Mouse (Mus musculus): ENCODE data around the gene Mrpl55. TPM values are rescaled to one million over a fixed set of nuclear protein-coding genes. Genes with fewer than 3 reads are reported as not detected.
A peak's percentile ranks its signal among the peaks of the same experiment; 100 is the strongest.

Gene Mrpl55
- 92.9 and 96.8 TPM in 2 replicates for polyA plus RNA-seq (2015; fragmentation: Nextera tagmentation; extraction: Ambion mirVana)

DNA sequence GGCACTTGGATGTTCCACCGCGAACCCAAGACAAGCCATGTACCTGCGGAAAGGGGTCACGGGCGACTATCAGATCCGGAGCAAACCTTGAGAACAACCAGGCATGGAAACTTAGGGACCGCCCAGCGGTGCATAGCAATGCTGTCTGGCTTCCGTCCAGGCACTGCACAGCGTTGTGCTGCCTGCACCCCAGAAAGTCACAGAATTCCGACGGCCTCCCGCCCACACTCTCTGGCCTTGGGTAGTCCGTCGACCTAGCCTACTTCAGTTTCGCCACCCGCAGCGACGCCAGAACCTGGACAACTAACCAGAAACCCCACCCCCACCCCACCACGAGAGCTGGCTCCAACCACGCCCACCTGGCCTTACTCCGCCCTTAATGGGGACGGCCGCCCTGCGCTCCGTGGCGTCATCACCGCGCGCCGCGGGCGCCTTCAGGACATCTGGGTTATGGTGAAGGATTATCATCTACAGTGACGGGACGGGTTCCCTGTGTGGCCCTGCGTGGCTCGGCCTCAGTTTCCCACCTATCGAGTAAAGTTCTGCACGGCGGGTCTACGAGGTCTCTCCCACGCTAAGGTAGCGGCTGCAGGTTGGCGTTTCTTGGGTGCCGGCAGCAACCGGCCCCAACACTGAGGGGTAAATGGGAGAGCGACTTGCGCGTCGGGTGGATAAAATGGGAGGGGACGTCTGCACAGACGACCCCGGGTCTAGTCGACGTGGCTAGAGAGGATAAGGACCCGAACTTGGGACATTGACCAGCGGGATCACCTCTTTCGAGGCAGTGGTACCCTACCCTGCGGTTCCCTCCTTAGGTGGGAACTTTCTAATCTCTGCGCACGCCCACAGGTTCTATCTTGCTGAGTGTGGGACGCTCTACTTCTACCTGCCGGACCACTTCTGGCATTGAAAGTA is at the start of gene Mrpl55:
Mrpl55 (plus strand) TSS at position 406 of the 915 bp plus-strand sequence.
- peak within 1 kb of the TSS; percentile 89 for H3K9ac ChIP-seq
- H3K36me3 ChIP-seq, result peaks cover 39% of the 10 kb centered on the region
- H3K4me3 ChIP-seq, result peak within 1 kb of the TSS; percentile 85
- H3K4me2 ChIP-seq, result peak within 1 kb of the TSS; percentile 76
- 1% methylated on average over 63 of the region's 63 CpGs for WGBS
- peak; percentile 91 for ATAC-seq (ENCODE audit: low FRiP score)
- H3K9me3 ChIP-seq, result no peaks in the 10 kb centered on the region
- peaks cover 23% of the 10 kb centered on the region for H3K4me1 ChIP-seq (replicated peaks)
- H3K27ac ChIP-seq, result peak within 1 kb of the TSS; percentile 67
- H3K27me3 ChIP-seq, result no peaks in the 10 kb centered on the region

GRCm38 (mm10) chr11:59154220-59154619 is 48.1 kb upstream of the Mrpl55 start:
- H3K27me3 ChIP-seq, result no peaks in the 10 kb centered on the region
- ATAC-seq (ENCODE audit: low FRiP score), result no peak
- H3K9me3 ChIP-seq, result no peaks in the 10 kb centered on the region
- no peak overlapping the region for H3K9ac ChIP-seq
- peaks cover 36% of the 10 kb centered on the region for H3K36me3 ChIP-seq
- H3K27ac ChIP-seq, result no peak overlapping the region
- no peak overlapping the region for H3K4me3 ChIP-seq
- no peaks in the 10 kb centered on the region for H3K4me1 ChIP-seq (replicated peaks)
- WGBS, result 88% methylated on average over 7 of the region's 7 CpGs
- H3K4me2 ChIP-seq, result no peak overlapping the region

GRCm38 (mm10) chr11:59155900-59156299 is 46.4 kb upstream of the Mrpl55 start:
- H3K4me1 ChIP-seq (replicated peaks), result no peaks in the 10 kb centered on the region
- H3K9ac ChIP-seq, result no peak overlapping the region
- H3K9me3 ChIP-seq, result no peaks in the 10 kb centered on the region
- 85% methylated on average over 5 of the region's 5 CpGs for WGBS
- ATAC-seq (ENCODE audit: low FRiP score), result no peak
- no peak overlapping the region for H3K4me2 ChIP-seq
- peaks cover 40% of the 10 kb centered on the region for H3K36me3 ChIP-seq
- H3K4me3 ChIP-seq, result no peak overlapping the region
- no peaks in the 10 kb centered on the region for H3K27me3 ChIP-seq
- H3K27ac ChIP-seq, result no peak overlapping the region

DNA sequence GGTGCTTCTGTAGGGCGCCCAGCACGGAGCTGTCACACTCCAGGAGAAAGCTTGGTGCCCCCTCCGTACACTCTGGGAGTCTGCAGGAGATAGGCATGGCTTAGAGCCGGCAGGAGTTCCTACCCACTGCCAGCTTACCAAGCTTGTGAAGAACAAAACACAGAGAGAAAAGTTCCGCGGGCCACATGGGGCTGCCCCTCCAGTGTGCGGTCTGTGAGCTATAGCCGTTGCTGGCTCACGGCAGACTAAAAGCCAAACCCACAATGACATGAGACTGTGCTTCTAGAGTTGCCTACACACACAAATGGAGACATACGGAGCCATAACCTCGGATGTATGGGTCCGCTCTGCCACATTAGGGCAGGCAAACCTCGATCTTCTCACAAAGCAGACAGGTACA is 43.2 kb upstream of the Mrpl55 start:
- Histone ChIP-seq H3K4me1 (replicated peaks) (peaks cover 19% of the 10 kb centered on the region), H3K27ac (no peak overlapping the region), H3K4me3 (no peak overlapping the region), H3K27me3 (no peaks in the 10 kb centered on the region), H3K9ac (no peak overlapping the region), H3K4me2 (no peak overlapping the region), H3K36me3 (peaks cover 42% of the 10 kb centered on the region), H3K9me3 (no peaks in the 10 kb centered on the region)
- WGBS, result 92% methylated on average over 13 of the region's 13 CpGs
- no peak for ATAC-seq (ENCODE audit: low FRiP score)

DNA sequence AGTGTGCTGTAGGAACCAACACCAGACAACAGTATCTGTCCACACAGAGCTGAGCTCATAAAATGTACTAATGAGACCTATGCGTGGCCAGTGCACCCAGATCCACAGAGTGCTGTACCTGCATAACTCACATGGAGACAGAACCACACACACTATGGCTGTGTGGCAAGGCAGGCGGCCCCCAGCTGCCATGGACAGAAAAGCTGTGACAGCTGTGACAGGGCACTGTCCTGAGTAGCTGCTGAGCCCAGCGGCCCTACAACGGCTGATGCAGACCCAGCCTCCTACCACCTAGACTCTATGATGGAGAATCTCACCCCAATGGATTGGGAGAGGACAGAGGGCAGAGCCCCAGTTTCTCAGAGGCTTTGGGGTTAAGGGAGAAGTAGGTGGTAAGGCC is 42.7 kb upstream of the Mrpl55 start:
- Histone ChIP-seq H3K27me3 (no peaks in the 10 kb centered on the region), H3K4me3 (no peak overlapping the region), H3K4me2 (no peak overlapping the region), H3K36me3 (peaks cover 42% of the 10 kb centered on the region), H3K4me1 (replicated peaks) (peaks cover 22% of the 10 kb centered on the region), H3K27ac (no peak overlapping the region), H3K9ac (no peak overlapping the region), H3K9me3 (no peaks in the 10 kb centered on the region)
- 91% methylated on average over 4 of the region's 4 CpGs for WGBS
- ATAC-seq (ENCODE audit: low FRiP score), result no peak

GRCm38 (mm10) chr11:59161398-59161797 is 40.9 kb upstream of the Mrpl55 start:
- H3K27me3 ChIP-seq, result no peaks in the 10 kb centered on the region
- H3K9ac ChIP-seq, result no peak overlapping the region
- ATAC-seq (ENCODE audit: low FRiP score), result no peak
- peaks cover 22% of the 10 kb centered on the region for H3K4me1 ChIP-seq (replicated peaks)
- 85% methylated on average over 5 of the region's 5 CpGs for WGBS
- H3K36me3 ChIP-seq, result peaks cover 32% of the 10 kb centered on the region
- no peak overlapping the region for H3K4me3 ChIP-seq
- H3K9me3 ChIP-seq, result no peaks in the 10 kb centered on the region
- H3K4me2 ChIP-seq, result no peak overlapping the region
- H3K27ac ChIP-seq, result no peak overlapping the region

DNA sequence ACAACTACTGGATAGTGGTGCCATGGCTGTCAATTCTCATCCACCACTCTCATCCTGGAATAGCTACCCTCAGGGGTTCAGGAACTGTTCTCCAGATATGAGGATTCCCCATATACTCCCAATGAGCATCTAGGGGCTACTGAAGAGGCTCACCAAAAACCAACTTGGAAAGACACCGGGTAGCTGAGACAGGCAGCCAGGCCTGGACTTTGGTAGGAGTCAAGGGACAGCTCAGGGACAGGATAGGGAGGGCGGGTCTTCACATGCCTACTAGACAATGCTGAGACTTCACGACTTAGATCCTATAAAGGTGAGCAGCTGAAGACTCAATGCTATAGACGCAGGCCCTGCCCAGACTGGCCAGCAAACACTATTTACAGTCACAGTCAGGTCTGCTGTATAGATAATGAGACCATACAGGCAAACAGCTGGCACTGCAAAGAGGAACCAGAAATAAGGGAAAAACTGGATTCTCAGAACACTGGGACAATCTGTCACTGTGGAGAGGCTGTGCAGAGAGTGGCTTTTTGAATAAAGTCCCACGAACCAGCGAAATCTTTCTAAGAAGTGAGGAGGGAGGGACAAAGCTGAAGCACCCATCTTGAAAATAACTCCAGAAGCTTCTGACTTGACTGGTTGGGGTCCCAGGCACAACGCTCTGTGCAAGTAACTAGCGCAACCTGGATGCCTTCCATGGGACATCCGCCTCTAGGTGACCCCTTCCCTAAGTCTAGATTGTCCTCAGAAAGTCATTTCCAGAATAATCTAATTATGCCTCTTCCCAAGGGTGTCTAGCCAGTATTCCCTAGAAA is 39.6 kb upstream of the Mrpl55 start:
- ATAC-seq (ENCODE audit: low FRiP score), result peak; percentile 62
- Histone ChIP-seq H3K9ac (peak overlapping the region; percentile 72), H3K27ac (peak overlapping the region; percentile 100), H3K27me3 (no peaks in the 10 kb centered on the region), H3K9me3 (no peaks in the 10 kb centered on the region), H3K36me3 (peaks cover 21% of the 10 kb centered on the region), H3K4me3 (peak overlapping the region; percentile 69), H3K4me2 (peak overlapping the region; percentile 73), H3K4me1 (replicated peaks) (peaks cover 22% of the 10 kb centered on the region)
- 63% methylated on average over 9 of the region's 9 CpGs for WGBS

DNA sequence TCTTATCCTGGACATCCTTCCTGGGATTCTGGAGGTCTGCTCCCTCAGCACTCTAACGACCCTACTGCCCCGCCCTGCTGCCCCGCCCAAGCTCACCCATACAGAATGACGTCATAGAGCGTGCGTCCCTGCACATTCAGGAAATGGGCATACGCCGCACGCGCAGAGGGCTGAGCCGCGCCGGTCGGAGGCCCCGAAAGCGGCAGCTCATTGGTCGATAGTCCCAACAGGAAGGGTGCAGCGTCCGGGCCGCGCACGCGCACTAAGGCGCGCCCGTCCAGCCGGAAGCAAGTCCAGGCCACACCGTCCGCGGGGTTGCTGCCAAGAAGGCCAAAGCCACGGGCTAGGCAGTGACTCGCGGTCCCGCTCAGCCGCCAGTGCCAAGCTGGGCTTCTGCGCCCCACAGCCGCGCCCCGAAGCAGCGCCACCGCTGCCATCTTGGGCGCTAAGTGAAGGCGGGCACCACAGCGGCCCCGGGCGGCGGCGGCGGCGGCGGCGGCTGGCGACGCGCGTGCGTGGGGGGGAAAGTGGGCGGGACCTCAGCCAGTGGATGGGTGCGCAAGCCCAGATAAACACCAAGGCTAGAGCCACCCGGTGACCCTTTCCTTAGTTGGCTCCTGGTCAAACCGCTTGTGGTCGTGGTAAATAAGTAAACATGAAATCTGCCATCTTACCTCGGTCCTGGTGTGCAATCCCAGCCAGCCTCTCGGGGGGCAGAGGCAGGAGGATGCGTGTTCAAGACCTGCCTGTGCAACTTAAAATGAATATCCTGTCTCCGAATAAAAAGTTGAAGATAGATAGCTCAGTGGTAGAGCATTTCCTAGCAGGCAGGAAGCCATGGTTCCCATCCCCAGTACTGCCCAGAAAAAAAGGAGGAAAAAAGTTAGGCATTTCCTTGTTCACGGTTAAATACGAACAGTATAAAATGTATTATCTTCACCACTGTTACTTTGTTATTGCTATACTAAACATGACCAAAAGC is 38.7 kb upstream of the Mrpl55 start, which contains the start of gene Iba57:
Iba57 (minus strand) TSS at position 485 of the 982 bp plus-strand sequence.
- Histone ChIP-seq H3K27me3 (peaks cover 5% of the 10 kb centered on the region; the same call in 1 of the 2 replicates), H3K4me2 (peak within 1 kb of the TSS; percentile 73), H3K27ac (peak within 1 kb of the TSS; percentile 100), H3K36me3 (peaks cover 12% of the 10 kb centered on the region; the same call in 1 of the 2 replicates), H3K4me1 (replicated peaks) (peaks cover 22% of the 10 kb centered on the region), H3K9ac (peak within 1 kb of the TSS; percentile 89), H3K4me3 (peak within 1 kb of the TSS; percentile 69), H3K9me3 (no peaks in the 10 kb centered on the region)
- peak; percentile 98 for ATAC-seq (ENCODE audit: low FRiP score)
- 3% methylated on average over 68 of the region's 68 CpGs for WGBS

- Histone ChIP-seq H3K27me3 (peaks cover 5% of the 10 kb centered on the region; the same call in 1 of the 2 replicates), H3K9ac (0 out of 2 replicates have a peak overlapping the region, but pooled peaks have one; percentile 89), H3K4me2 (peak overlapping the region; percentile 73), H3K4me3 (peak overlapping the region; percentile 69), H3K27ac (peak overlapping the region; percentile 100), H3K36me3 (peaks cover 6% of the 10 kb centered on the region; the same call in 1 of the 2 replicates), H3K4me1 (replicated peaks) (peaks cover 22% of the 10 kb centered on the region), H3K9me3 (no peaks in the 10 kb centered on the region)
- no peak for ATAC-seq (ENCODE audit: low FRiP score)
- whole genome bisulfite sequencing, result 93% methylated on average over 9 of the region's 9 CpGs
Measured at GRCm38 (mm10) chr11:59164384-59164783, 37.9 kb upstream of the Mrpl55 start.

DNA sequence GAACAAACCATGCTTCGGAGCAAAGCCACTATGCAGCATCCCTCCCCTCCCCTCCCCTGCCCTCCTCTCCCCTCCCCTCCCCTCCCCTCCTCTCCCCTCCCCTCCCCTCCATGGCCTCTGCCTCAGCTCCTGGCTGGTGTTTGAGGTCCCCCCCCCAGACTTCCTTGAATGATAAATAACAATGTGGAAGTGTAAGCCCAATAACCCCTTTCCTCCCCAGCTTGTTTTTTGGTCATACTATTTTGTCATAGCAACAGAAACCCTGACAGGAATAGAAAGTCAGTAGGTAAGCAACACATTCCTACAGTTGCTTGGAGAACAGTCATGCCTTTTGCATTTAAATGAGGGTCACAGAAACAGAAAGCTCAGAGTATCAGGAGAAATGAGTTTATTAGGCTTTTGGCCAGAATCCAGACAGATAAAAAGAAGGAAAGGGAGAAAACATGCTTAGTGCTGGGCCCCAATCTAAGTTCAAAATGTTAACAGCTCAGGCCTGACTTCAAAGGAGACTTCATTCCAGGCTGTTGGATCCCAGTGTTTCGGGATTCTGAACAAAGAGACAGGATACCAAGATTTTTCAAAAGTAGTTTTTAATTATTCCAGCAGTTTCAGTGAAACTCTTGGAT is 36.6 kb upstream of the Mrpl55 start:
- Histone ChIP-seq H3K4me3 (no peak overlapping the region), H3K9me3 (no peaks in the 10 kb centered on the region), H3K4me2 (no peak overlapping the region), H3K27ac (0 out of 2 replicates have a peak overlapping the region, but pooled peaks have one; percentile 35), H3K4me1 (replicated peaks) (peaks cover 22% of the 10 kb centered on the region), H3K9ac (no peak overlapping the region), H3K27me3 (peaks cover 8% of the 10 kb centered on the region; the same call in 1 of the 2 replicates), H3K36me3 (peaks cover 4% of the 10 kb centered on the region; the same call in 1 of the 2 replicates)
- no peak for ATAC-seq (ENCODE audit: low FRiP score)
- 37% methylated on average over 2 of the region's 2 CpGs for WGBS

DNA sequence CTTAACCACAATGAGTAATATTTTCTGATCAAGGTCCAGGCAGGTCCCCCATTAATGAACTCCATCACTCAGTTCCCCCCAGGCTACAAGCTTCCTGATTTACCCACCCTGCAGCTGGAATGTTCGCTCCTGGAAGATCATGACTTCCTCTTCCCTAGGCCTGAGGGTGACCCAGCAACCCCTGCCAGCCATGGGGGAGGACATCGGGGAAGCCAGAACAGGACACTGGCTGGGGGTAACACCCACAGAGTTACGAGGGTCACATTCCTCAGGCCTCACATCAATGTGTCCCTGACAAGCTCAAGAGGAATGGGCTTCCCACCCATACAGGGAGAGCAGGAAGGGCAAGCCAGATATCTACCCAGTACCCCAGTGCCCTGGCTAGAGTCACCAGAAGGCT is 32.5 kb upstream of the Mrpl55 start:
- H3K4me2 ChIP-seq, result no peak overlapping the region
- ATAC-seq (ENCODE audit: low FRiP score), result no peak
- 80% methylated on average over 3 of the region's 3 CpGs for WGBS

More for the DNA sequence above, 32.5 kb upstream of the Mrpl55 start:
- no peaks in the 10 kb centered on the region for H3K9me3 ChIP-seq
- H3K4me1 ChIP-seq (replicated peaks), result no peaks in the 10 kb centered on the region
- H3K9ac ChIP-seq, result 0 out of 2 replicates have a peak overlapping the region, but pooled peaks have one; percentile 10
- peaks cover 32% of the 10 kb centered on the region for H3K27me3 ChIP-seq
- H3K27ac ChIP-seq, result no peak overlapping the region
- no peaks in the 10 kb centered on the region for H3K36me3 ChIP-seq
- no peak overlapping the region for H3K4me3 ChIP-seq
